Mouse (Mus musculus) cerebellum, postnatal 36 days (tissue): Measurements from ENCODE around the gene Ugt2b37.
"Not testable (repeated sequence)": the region's sequence is repeated elsewhere in the genome, so short reads cannot be mapped to it uniquely, and the experiment has no call there.

ENCODE experiments used
- DNase-seq, 2 experiments: peaks; one replicate each; pipeline ENCODE4 v3.0.0; 2021 to 2022; ENCODE audit warnings: mixed read lengths in 2 of 2

Gene Ugt2b37

GRCm38 (mm10) chr5:87254676-87255075 is at the start of gene Ugt2b37:
Gene Ugt2b37 (minus strand): TSS chr5:87254804.
- not testable (repeated sequence) for DNase-seq

- DNase-seq: not testable (repeated sequence)
These were observed 31.6 kb upstream of the Ugt2b37 start for GRCm38 (mm10) chr5:87286180-87286579.

- DNase-seq: not testable (repeated sequence)
These were observed 21.4 kb upstream of the Ugt2b37 start for GRCm38 (mm10) chr5:87275986-87276385.

GRCm38 (mm10) chr5:87275581-87275980 is 21.0 kb upstream of the Ugt2b37 start:
- no peak for DNase-seq

GRCm38 (mm10) chr5:87255831-87256230 is 1.2 kb upstream of the Ugt2b37 start:
- DNase-seq: no peak

GRCm38 (mm10) chr5:87242140-87242539 is 12.5 kb downstream of the Ugt2b37 start:
- DNase-seq: not testable (repeated sequence)

GRCm38 (mm10) chr5:87196430-87196829 is 58.2 kb downstream of the Ugt2b37 start:
- DNase-seq: not testable (repeated sequence)
